Mouse (Mus musculus): ENCODE data around the gene Kcnc2.

GRCm38 (mm10) chr10:112484387-112485105 is 213.6 kb downstream of the Kcnc2 start:
- TF ChIP-seq CTCF (IDR thresholded peaks at IDR 0.05; ENCODE audit: borderline replicate concordance, insufficient read depth, low read length) = no peak
- TF ChIP-seq POLR2A (IDR thresholded peaks at IDR 0.05; ENCODE audit: low read depth, low read length) = no peak
